14 mouse cellular contexts compared by ENCODE assay signal in the genomic region with DNA sequence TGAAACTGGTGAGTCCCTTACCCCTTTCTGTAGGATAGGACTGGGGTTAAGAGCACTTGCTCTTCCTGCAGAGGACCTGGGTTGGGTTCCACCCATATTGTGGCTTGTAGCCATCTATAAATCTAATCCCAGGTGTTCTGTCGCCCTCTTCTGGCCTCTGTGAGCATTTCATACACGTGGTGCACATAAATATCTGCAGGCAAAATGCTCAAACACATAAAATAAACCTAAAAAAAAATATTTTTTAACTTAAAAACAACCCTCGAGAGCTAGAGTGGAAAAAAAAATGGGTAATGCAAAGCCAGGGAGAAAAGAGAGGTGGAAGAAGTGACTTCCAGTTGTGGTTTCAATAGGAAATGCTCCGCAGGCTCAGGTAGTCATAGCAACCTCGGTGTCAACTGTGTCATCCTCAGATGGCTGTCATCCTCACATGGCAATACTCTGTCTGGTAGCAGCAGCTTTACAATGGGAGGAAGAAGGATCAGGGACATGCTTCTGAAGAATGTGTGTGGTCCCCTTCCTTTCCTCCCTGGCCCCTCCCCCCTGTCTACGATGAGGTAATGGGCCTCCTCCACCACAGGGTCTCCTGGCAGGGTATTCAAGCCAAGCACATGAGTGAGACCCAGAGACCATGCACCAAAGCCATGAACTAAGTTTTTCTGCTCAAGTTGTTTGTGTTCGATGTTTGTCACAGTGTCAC. TPM values are rescaled to one million over a fixed set of nuclear protein-coding genes. Genes with fewer than 3 reads are reported as not detected.
A peak's percentile ranks its signal among the peaks of the same experiment; 100 is the strongest.
DNase-seq lines count a peak whose midpoint lies in the region; ATAC-seq and TF ChIP-seq lines count a peak whose summit lies in the region.
"Had no signal": no experiment of that assay in that cellular context is flagged by ENCODE, and none has a peak within 500 bp of the region (broad histone marks: within the 10 kb centered on the region; RNA-seq: fewer than 3 reads in every experiment).

No protein-coding gene starts in this region.

- intact Hi-C loops in left cerebral cortex, adult 2 months (cut with DNase I): no loop called here

- WGBS in kidney, embryonic 14.5 days: 70% methylated on average over 7 of the region's 7 CpGs

- TF ChIP-seq CTCF in layer of hippocampus, adult 2 months (conservative IDR thresholded peaks at IDR 0.05): peak; percentile 57
- TF ChIP-seq CTCF in left cerebral cortex, adult 2 months (IDR thresholded peaks at IDR 0.05): no peak; the same call in none of the 2 replicates

- H3K9ac ChIP-seq in kidney, embryonic 14.5 days (ENCODE audit: low read depth, low read length): no peak overlapping the region
- H3K9ac ChIP-seq: liver, embryonic 15.5 days had no signal

- H3K27ac ChIP-seq in layer of hippocampus, adult 2 months: no peak overlapping the region
- no peak overlapping the region for H3K27ac ChIP-seq in left cerebral cortex, adult 2 months
- no peak overlapping the region for H3K27ac ChIP-seq in kidney, embryonic 14.5 days (ENCODE audit: low read depth, low read length)
- H3K27ac ChIP-seq: heart, embryonic 10.5 days; liver, embryonic 15.5 days had no signal

- H3K4me1 ChIP-seq in kidney, embryonic 14.5 days (ENCODE audit: control insufficient read depth, insufficient read depth, low read length): no peaks in the 10 kb centered on the region

- ATAC-seq in kidney, embryonic 14.5 days (ENCODE audit: low FRiP score, low TSS enrichment): no peak

- H3K27me3 ChIP-seq in kidney, embryonic 14.5 days (ENCODE audit: control insufficient read depth, insufficient read depth, low read length): no peaks in the 10 kb centered on the region; the same call in 1 of the 2 replicates
- H3K27me3 ChIP-seq: liver, embryonic 15.5 days; megakaryocyte, embryonic 14.5 days had no signal

- H3K4me3 ChIP-seq in layer of hippocampus, adult 2 months: no peak overlapping the region
- H3K4me3 ChIP-seq in left cerebral cortex, adult 2 months: no peak overlapping the region
- no peak overlapping the region for H3K4me3 ChIP-seq in kidney, embryonic 14.5 days (ENCODE audit: low read length)
- H3K4me3 ChIP-seq: heart, embryonic 10.5 days; liver, embryonic 15.5 days; megakaryocyte, embryonic 14.5 days; myocyte had no signal

- H3K4me2 ChIP-seq in kidney, embryonic 14.5 days (replicated peaks; ENCODE audit: low read depth, low read length): no peak overlapping the region
- H3K4me2 ChIP-seq: liver, embryonic 15.5 days had no signal

- peaks cover 5% of the 10 kb centered on the region; the same call in 1 of the 2 replicates for H3K9me3 ChIP-seq in kidney, embryonic 14.5 days (ENCODE audit: control insufficient read depth, low read length)
- H3K9me3 ChIP-seq: heart, embryonic 10.5 days; liver, embryonic 15.5 days; megakaryocyte, embryonic 14.5 days had no signal

- no peaks in the 10 kb centered on the region for H3K36me3 ChIP-seq in kidney, embryonic 14.5 days (ENCODE audit: control insufficient read depth, insufficient read depth, low read length)
- H3K36me3 ChIP-seq: heart, embryonic 10.5 days; liver, embryonic 15.5 days had no signal

- DNase-seq in layer of hippocampus, adult 2 months (ENCODE audit: low spot score in 2 of 2): no peak
- no peak for DNase-seq in layer of hippocampus, postnatal 14 days (ENCODE audit: low spot score in 2 of 2)
- DNase-seq in 3T3-L1 (ENCODE audit: low read depth, low spot score) (peak; percentile 32), A20 (ENCODE audit: low read depth, low spot score) (peak; percentile 52)
- DNase-seq in T-cell, adult 2 months (ENCODE audit: low spot score): peak; percentile 20
- no peak for DNase-seq in cerebellum, adult 9-11 months
- DNase-seq in left cerebral cortex, adult 2 months (ENCODE audit: extremely low spot score in 1 of 2, low spot score in 2 of 2): no peak
- DNase-seq: cerebellum, adult 18-20 months; kidney, adult 18-20 months had no signal

RNA-seq across cellular contexts. Expression of a gene that starts 4.2 kb away (rescaled TPM):
- 100 to 1,000 TPM; 106 to 108 TPM for total RNA-seq in layer of hippocampus, adult 2 months (2021)
- total RNA-seq in layer of hippocampus, postnatal 14 days (2021): 10 to 100 TPM; 68.8 to 74.2 TPM
- 100 to 1,000 TPM; 103 to 104 TPM for total RNA-seq in left cerebral cortex, adult 2 months (2021)
- 16.8 and 34.5 TPM in 2 replicates for polyA plus RNA-seq in kidney, embryonic 14.5 days (2014; fragmentation: Nextera tagmentation; extraction: Ambion mirVana)

Comparison
In these comparisons a context has a peak if more than half of its experiments do, and no peak if none do; other contexts are left out.
1. DNase-seq: peak in 3T3-L1 (single experiment), A20 (single experiment) and T-cell, adult 2 months (single experiment); none in layer of hippocampus, adult 2 months (0 of 2), layer of hippocampus, postnatal 14 days (0 of 2), cerebellum, adult 9-11 months (single experiment) and left cerebral cortex, adult 2 months (0 of 2).